Mouse (Mus musculus): ENCODE results near the gene Commd1.

GRCm38 (mm10) chr11:22919336-22919735 lies 62.8 kb downstream of the Commd1 start:
- TF ChIP-seq CTCF (conservative IDR thresholded peaks at IDR 0.05; ENCODE audit: low read length), result no peak
- no peak for TF ChIP-seq NANOG (IDR thresholded peaks at IDR 0.05; ENCODE audit: borderline replicate concordance, low read length)
- no peak for TF ChIP-seq POU5F1 (IDR thresholded peaks at IDR 0.05; ENCODE audit: borderline replicate concordance, low read length)
